Mouse (Mus musculus): ENCODE measurements around the gene Olfr544.

DNA sequence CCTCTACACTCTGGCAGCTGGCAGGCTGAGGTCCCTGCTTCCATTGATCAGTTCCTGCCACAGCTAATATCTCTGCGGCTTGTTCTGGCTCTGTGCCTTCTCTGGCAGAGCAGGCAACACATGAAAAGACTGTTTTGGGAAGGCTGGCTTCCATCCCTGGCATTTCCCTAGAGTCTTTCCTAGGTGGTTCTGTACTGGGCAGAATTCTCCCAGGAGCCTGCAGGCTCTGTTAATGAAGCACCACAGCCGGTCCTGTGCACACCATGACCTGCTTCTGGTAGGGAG is 28.9 kb upstream of the Olfr544 start:
- no peak for TF ChIP-seq CTCF (IDR thresholded peaks at IDR 0.05; ENCODE audit: low read depth, low read length)
- no peak for TF ChIP-seq POLR2A (IDR thresholded peaks at IDR 0.05; ENCODE audit: borderline replicate concordance, low read depth, low read length)

All from bone marrow macrophage, adult 2 months (primary cell).